Mouse (Mus musculus) heart, adult 2 months (tissue): ENCODE results near the gene Fmo6. TPM values are rescaled to one million over a fixed set of nuclear protein-coding genes. Genes with fewer than 3 reads are reported as not detected.

ENCODE experiments used
- DNase-seq, 2 experiments: peaks; one replicate each; pipeline ENCODE4 v3.0.0; 2021
- H3K27ac ChIP-seq: fragments of 200-600 bp; 2 replicates; pipeline ENCODE4 v1.8.1; 2022
- H3K27me3 ChIP-seq: fragments of 200-500 bp; 2 replicates; pipeline ENCODE4 v1.6.1; 2012; ENCODE audit warnings: mild to moderate bottlenecking, low read length, inconsistent platforms, mixed read lengths; ENCODE audit not compliant: control insufficient read depth, insufficient read depth
- H3K36me3 ChIP-seq: fragments of 200-500 bp; 2 replicates; pipeline ENCODE4 v1.6.1; 2012; ENCODE audit warnings: low read length, inconsistent platforms; ENCODE audit not compliant: control insufficient read depth, insufficient read depth
- H3K4me1 ChIP-seq: fragments of 200-500 bp; 2 replicates; pipeline ENCODE4 v1.6.1; 2011; ENCODE audit warnings: low read length; ENCODE audit not compliant: control insufficient read depth, insufficient read depth
- H3K4me3 ChIP-seq: fragments of 200-600 bp; 2 replicates; pipeline ENCODE4 v1.8.1; 2022
- H3K79me2 ChIP-seq: fragments of 200-500 bp; replicated peaks from 2 replicates; pipeline ENCODE4 v1.6.1; 2012; ENCODE audit warnings: mild to moderate bottlenecking, inconsistent platforms, low read length, moderate library complexity, mixed read lengths; ENCODE audit not compliant: control insufficient read depth, insufficient read depth
- H3K9ac ChIP-seq: fragments of 200-500 bp; 2 replicates; pipeline ENCODE4 v1.6.1; 2012; ENCODE audit warnings: low read depth, mild to moderate bottlenecking, control low read depth, inconsistent platforms, low read length, mixed read lengths
- CTCF ChIP-seq: fragments of 200-600 bp; IDR thresholded peaks from 2 replicates; pipeline ENCODE4 v1.8.1; 2022; ENCODE audit warnings: antibody characterized with exemption, mild to moderate bottlenecking, moderate library complexity
- EP300 ChIP-seq: fragments of 200-500 bp; IDR thresholded peaks from 2 replicates; pipeline ENCODE4 v1.6.1; 2011; ENCODE audit warnings: low read depth, low read length, control low read depth; ENCODE audit not compliant: insufficient read depth
- POLR2A ChIP-seq: fragments of 200-500 bp; IDR thresholded peaks from 2 replicates; pipeline ENCODE4 v1.6.1; 2011; ENCODE audit warnings: mild to moderate bottlenecking, low read depth, low read length, control low read depth; ENCODE audit not compliant: insufficient read depth
- WGBS: fragments of 180-500 bp; shearing (Covaris S2); methylation state at CpG from one replicate; pipeline ENCODE4 v1.1.7; 2018; 5-methylcytosine and 5-hydroxymethylcytosine counted together
- intact Hi-C: fragments of 180-260 bp; cut with DNase I; formaldehyde crosslinking; loops from one replicate; pipeline ENCODE4 v1.15.1; 2025
- polyA plus RNA-seq: library from polyadenylated mRNA; depleted of rRNA; stranded (reverse); fragments of >200 nt; gene quantifications from 2 replicates; pipeline ENCODE4 v1.2.3, GENCODE M21; 2012
- total RNA-seq, 2 experiments: library from RNA; stranded (reverse); gene quantifications; 2 replicates each; pipeline ENCODE4 v1.2.3; 2021

Fmo6 gene
- total and polyA plus RNA-seq, 3 experiments, result 0.53 TPM; not detected in 2

DNA sequence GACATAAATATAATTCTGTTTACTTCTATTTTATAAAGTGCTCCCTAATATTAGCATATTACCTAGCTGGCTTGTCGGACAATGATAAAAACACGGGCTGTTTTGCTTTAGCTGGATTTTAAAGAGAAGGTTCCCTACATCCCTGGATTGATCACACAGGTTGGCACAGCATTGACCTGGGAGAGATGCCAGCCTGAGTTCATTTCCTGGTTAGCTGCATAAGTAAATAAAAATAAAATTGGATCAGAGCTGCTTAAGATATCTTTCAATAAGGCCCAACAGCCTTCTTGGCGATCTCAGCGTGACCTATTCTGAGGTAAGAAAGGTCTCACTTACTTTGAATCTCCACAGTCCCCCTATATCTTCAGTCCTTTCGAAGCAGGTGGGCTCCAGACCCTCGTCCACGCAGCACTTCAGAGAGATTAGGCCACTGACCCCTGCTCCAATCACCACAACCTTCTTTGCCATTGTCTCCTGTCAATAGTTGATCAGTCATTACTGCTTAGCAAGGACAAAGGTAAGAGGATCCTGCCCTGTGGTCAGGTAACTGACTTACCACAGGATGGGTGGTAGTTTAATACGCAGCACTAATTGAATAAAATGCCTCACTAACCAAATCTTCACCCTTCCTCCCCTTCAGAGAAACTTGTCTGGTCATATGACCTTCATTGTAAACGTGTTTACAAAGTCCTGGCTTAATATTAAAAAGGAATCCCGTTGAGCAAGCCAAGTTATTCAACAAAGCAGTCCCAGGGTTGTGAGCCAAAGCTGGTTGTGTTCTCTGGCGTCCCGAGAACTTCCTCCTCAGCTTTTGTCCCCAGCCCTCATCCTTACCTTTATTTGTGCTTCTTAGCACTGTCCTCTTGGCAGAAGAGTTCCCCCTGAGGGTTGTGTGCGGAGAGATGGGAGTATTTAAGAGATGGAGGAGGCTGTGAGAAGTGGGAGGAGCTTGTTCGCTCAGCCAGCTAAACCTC is 39.2 kb downstream of the Fmo6 start, which contains the start of gene Fmo2:
Gene Fmo2 (minus strand): TSS at position 889 of the 974 bp plus-strand sequence.
- H3K27me3 ChIP-seq, result no peaks in the 10 kb centered on the region
- DNase-seq, result peak; percentile 63 to 71
- WGBS, result 42% methylated on average over 14 of the region's 14 CpGs

GRCm38 (mm10) chr1:162895900-162896299 is 41.4 kb downstream of the Fmo6 start:
- Histone ChIP-seq H3K36me3 (peaks cover 9% of the 10 kb centered on the region), H3K9ac (peak overlapping the region; percentile 63), H3K4me3 (no peak overlapping the region; the same call in 1 of the 2 replicates), H3K27me3 (no peaks in the 10 kb centered on the region), H3K27ac (peak overlapping the region; percentile 34), H3K4me1 (peaks cover 5% of the 10 kb centered on the region), H3K79me2 (no peaks in the 10 kb centered on the region)
- 27% methylated on average over 6 of the region's 6 CpGs for WGBS
- TF ChIP-seq EP300 (no peak), CTCF (peak; percentile 89)
- DNase-seq, result peak; percentile 67 to 82
- intact Hi-C loops, result loop anchor here (1.0 to 10.0 kb wide), 4 partner anchors 59 to 175 kb away; partner anchors contain the start of gene Fmo4

More for the DNA sequence above, 39.2 kb downstream of the Fmo6 start, which contains the start of gene Fmo2:
- TF ChIP-seq CTCF (no peak), POLR2A (peak; percentile 70), EP300 (peak; percentile 77; the same call in 1 of the 2 replicates)
- H3K9ac ChIP-seq, result peak within 1 kb of the TSS; percentile 80
- peaks cover 1% of the 10 kb centered on the region for H3K4me1 ChIP-seq
- peaks cover 5% of the 10 kb centered on the region for H3K36me3 ChIP-seq
- H3K27ac ChIP-seq, result peak within 1 kb of the TSS; percentile 90
- peak within 1 kb of the TSS; percentile 42 for H3K4me3 ChIP-seq
- H3K79me2 ChIP-seq, result no peaks in the 10 kb centered on the region
- intact Hi-C loops, result loop anchor here (2.0 to 10.0 kb wide), 4 partner anchors 29 to 173 kb away; partner anchors contain the start of gene Fmo4

GRCm38 (mm10) chr1:162893014-162893413 is 44.3 kb downstream of the Fmo6 start:
- H3K9ac ChIP-seq, result no peak overlapping the region
- 0 out of 2 replicates have a peak, but pooled peaks have one; percentile 17 for TF ChIP-seq EP300
- no peak for TF ChIP-seq CTCF
- H3K36me3 ChIP-seq, result peaks cover 13% of the 10 kb centered on the region
- intact Hi-C loops, result loop anchor here (10.0 kb wide), 1 partner anchor 62 kb away; no protein-coding TSS in a partner anchor
- no peaks in the 10 kb centered on the region for H3K79me2 ChIP-seq
- peak in 1 of 2 experiments; percentile 42 for DNase-seq
- H3K27ac ChIP-seq, result peak overlapping the region; percentile 60
- 62% methylated on average over 6 of the region's 6 CpGs for WGBS
- H3K4me3 ChIP-seq, result no peak overlapping the region
- H3K27me3 ChIP-seq, result no peaks in the 10 kb centered on the region
- peaks cover 5% of the 10 kb centered on the region for H3K4me1 ChIP-seq

DNA sequence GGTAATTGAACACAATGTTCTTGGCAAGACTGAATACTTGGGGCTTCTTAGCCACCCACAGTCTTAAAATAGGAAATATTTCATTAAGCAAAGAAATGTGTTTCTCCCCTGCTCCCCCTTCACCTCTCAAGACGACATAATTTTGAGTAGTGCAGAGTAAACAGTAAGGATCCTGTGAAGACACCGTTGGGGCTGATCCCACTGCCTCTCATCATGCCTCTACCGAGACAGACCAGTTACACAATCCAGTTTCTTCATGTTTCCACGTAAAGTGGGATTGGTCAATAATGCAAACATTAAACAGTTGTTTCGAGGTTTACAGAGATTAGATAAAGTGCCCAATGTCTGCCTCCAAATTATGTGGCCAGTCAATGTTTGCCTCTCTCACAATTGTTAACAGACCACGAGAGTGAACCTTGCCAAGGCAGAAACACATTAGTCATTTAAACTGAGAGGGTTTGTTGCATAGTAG is 45.3 kb downstream of the Fmo6 start:
- Histone ChIP-seq H3K36me3 (peaks cover 17% of the 10 kb centered on the region), H3K9ac (no peak overlapping the region), H3K79me2 (no peaks in the 10 kb centered on the region), H3K27ac (peak overlapping the region; percentile 18), H3K4me3 (no peak overlapping the region), H3K27me3 (no peaks in the 10 kb centered on the region), H3K4me1 (peaks cover 7% of the 10 kb centered on the region)
- TF ChIP-seq CTCF (no peak), POLR2A (no peak), EP300 (no peak)
- intact Hi-C loops, result loop anchor here (10.0 kb wide), 1 partner anchor 63 kb away; no protein-coding TSS in a partner anchor
- DNase-seq, result peak in 1 of 2 experiments; percentile 15
- WGBS, result 42% methylated on average over 6 of the region's 6 CpGs

GRCm38 (mm10) chr1:162888646-162889045 is 48.7 kb downstream of the Fmo6 start:
- Histone ChIP-seq H3K9ac (no peak overlapping the region), H3K79me2 (no peaks in the 10 kb centered on the region), H3K4me1 (peaks cover 7% of the 10 kb centered on the region), H3K4me3 (no peak overlapping the region), H3K27me3 (no peaks in the 10 kb centered on the region), H3K27ac (peak overlapping the region; percentile 80), H3K36me3 (peaks cover 17% of the 10 kb centered on the region)
- DNase-seq, result peak in 1 of 2 experiments; percentile 18
- 59% methylated on average over 12 of the region's 12 CpGs for WGBS
- TF ChIP-seq POLR2A (no peak), EP300 (no peak), CTCF (no peak)
- intact Hi-C loops, result loop anchor here (5.0 kb wide), 1 partner anchor 71 kb away; no protein-coding TSS in a partner anchor
